Mouse (Mus musculus) kidney, embryonic 16.5 days (tissue): ENCODE measurements around the gene Tchp. TPM values are rescaled to one million over a fixed set of nuclear protein-coding genes. Genes with fewer than 3 reads are reported as not detected.

ENCODE experiments used
- ATAC-seq: fragments of 200-750 bp; cut with Nextera tagmentation; 2 replicates; pipeline ENCODE4 v1.8.0; 2017; ENCODE audit warnings: moderate TSS enrichment; ENCODE audit not compliant: low FRiP score, low TSS enrichment
- H3K27ac ChIP-seq: fragments of 300-500 bp; sonication (generic); 2 replicates; pipeline ENCODE4 v1.5.1; 2014; ENCODE audit warnings: low read length
- H3K27me3 ChIP-seq: fragments of 300-500 bp; sonication (generic); 2 replicates; pipeline ENCODE4 v1.6.1; 2014; ENCODE audit warnings: low read length, control low read depth, mixed read lengths; ENCODE audit not compliant: insufficient read depth
- H3K36me3 ChIP-seq: fragments of 300-500 bp; sonication (generic); 2 replicates; pipeline ENCODE4 v1.6.1; 2014; ENCODE audit warnings: low read length, control low read depth, mixed read lengths; ENCODE audit not compliant: insufficient read depth
- H3K4me1 ChIP-seq: fragments of 300-500 bp; sonication (generic); 2 replicates; pipeline ENCODE4 v1.6.1; 2014; ENCODE audit warnings: low read length, control low read depth, mixed read lengths; ENCODE audit not compliant: insufficient read depth
- H3K4me2 ChIP-seq: fragments of 300-500 bp; sonication (generic); replicated peaks from 2 replicates; pipeline ENCODE4 v1.6.1; 2014; ENCODE audit warnings: low read depth, low read length
- H3K4me3 ChIP-seq: fragments of 300-500 bp; sonication (generic); 2 replicates; pipeline ENCODE4 v1.5.1; 2014; ENCODE audit warnings: mild to moderate bottlenecking, low read length
- H3K9ac ChIP-seq: fragments of 300-500 bp; sonication (generic); replicated peaks from 2 replicates; pipeline ENCODE4 v1.6.1; 2014; ENCODE audit warnings: low read length
- H3K9me3 ChIP-seq: fragments of 300-500 bp; sonication (generic); 2 replicates; pipeline ENCODE4 v1.6.1; 2016; ENCODE audit warnings: low read length, control low read depth
- WGBS: fragments of 180-500 bp; shearing (Covaris S2); extraction: QIAGEN DNeasy Blood & Tissue Kit; methylation state at CpG from one replicate; pipeline ENCODE4 v1.1.7; 2014; 5-methylcytosine and 5-hydroxymethylcytosine counted together
- polyA plus RNA-seq: library from polyadenylated mRNA; unstranded; fragments of >200 nt; fragmentation: Nextera tagmentation; extraction: Ambion mirVana; gene quantifications from 2 replicates; pipeline ENCODE4 v1.2.1, GENCODE M21; 2015

The Tchp gene
- polyA plus RNA-seq = 15.5 and 16.1 TPM in 2 replicates

- Histone ChIP-seq H3K36me3 (peaks cover 28% of the 10 kb centered on the region), H3K4me1 (peaks cover 8% of the 10 kb centered on the region), H3K27ac (no peak within 1 kb of the TSS), H3K4me2 (peak within 1 kb of the TSS; percentile 87), H3K27me3 (no peaks in the 10 kb centered on the region), H3K9ac (peak within 1 kb of the TSS; percentile 74), H3K4me3 (peak within 1 kb of the TSS; percentile 71), H3K9me3 (no peaks in the 10 kb centered on the region)
- 3% methylated on average over 47 of the region's 49 CpGs for WGBS
- peak; percentile 83 for ATAC-seq
Measured at GRCm38 (mm10) chr5:114707265-114708068, at the start of gene Tchp. TSS of gene Tchp (plus strand) at chr5:114707760.

DNA sequence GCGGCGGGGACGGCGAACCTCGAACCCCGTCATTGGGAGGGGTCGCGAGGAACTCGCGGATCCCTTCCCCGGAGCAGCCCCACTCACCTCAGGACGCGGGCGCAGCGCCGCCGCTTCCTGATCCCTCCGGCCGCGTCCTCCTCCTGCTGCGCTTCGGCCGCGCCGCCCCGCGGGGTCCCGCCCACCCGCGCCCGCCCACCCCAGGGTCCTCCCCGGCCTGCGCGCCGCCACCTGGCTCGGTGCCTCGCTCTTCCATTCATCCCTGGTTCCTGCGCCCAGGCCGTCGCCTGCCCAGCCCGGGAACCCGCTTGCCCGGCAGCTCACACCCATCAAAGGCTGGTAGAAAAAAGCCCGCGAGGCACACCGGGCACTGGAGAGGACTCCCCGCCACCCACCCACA lies 49.3 kb upstream of the Tchp start, which contains the start of gene Trpv4:
Gene Trpv4 (minus strand): TSS at position 167 of the 400 bp plus-strand sequence.
- peak within 1 kb of the TSS; percentile 77 for H3K9ac ChIP-seq
- no peaks in the 10 kb centered on the region for H3K36me3 ChIP-seq
- H3K27me3 ChIP-seq = peaks cover 16% of the 10 kb centered on the region; the same call in 1 of the 2 replicates
- peaks cover 17% of the 10 kb centered on the region for H3K4me1 ChIP-seq
- peak; percentile 39; the same call in 1 of the 2 replicates for ATAC-seq
- H3K4me2 ChIP-seq = peak within 1 kb of the TSS; percentile 87
- H3K27ac ChIP-seq = peak within 1 kb of the TSS; percentile 60
- H3K9me3 ChIP-seq = no peaks in the 10 kb centered on the region
- 3% methylated on average over 34 of the region's 47 CpGs for WGBS
- peak within 1 kb of the TSS; percentile 62 for H3K4me3 ChIP-seq

DNA sequence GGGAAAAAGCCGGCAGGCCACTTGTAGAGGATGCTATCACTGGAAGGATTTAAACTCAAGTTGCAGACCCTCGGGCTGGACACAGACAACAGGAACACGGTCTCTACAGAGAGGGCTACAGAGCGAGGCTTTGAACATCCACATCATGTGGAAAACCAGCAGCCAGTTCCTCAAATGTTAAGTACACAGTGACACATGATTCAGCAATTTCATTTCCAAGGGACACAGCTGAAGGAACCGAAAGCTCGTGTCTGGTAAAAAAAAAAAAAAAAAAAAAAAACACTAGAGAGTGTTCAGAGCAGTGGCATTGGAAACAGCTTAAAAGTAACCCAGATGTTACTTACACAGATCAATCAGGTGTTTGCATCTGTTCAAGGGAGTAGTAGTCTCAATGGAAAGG lies 46.5 kb upstream of the Tchp start:
- Histone ChIP-seq H3K9ac (no peak overlapping the region), H3K27me3 (peaks cover 16% of the 10 kb centered on the region; the same call in 1 of the 2 replicates)

DNA sequence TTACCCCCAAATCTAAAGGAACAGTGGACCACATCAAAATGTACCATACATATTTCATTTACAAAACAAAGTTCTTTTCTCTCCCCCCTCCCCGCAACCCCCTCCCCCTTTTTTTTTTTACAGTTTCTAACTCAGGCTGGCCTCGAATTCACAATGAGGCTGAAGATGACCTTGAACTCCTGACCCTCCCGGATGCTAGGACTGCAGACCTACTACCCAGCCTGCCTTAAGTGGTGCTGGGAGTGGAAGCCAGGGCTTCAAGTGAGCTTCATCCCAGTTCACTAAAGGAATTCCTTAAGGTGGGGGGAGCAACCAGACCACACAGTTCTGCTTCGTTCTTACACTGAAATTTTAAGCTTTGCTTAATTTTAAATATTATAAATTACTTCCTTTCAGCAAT lies 43.4 kb upstream of the Tchp start:
- Histone ChIP-seq H3K4me3 (no peak overlapping the region), H3K27ac (no peak overlapping the region), H3K4me1 (peaks cover 8% of the 10 kb centered on the region), H3K9ac (no peak overlapping the region), H3K36me3 (no peaks in the 10 kb centered on the region), H3K4me2 (no peak overlapping the region), H3K9me3 (no peaks in the 10 kb centered on the region), H3K27me3 (peaks cover 3% of the 10 kb centered on the region; the same call in 1 of the 2 replicates)
- 73% methylated on average over 4 of the region's 4 CpGs for WGBS
- no peak for ATAC-seq

More for the DNA sequence above, 46.5 kb upstream of the Tchp start:
- WGBS = 50% methylated on average over 6 of the region's 6 CpGs
- Histone ChIP-seq H3K9me3 (no peaks in the 10 kb centered on the region), H3K4me1 (peaks cover 13% of the 10 kb centered on the region), H3K4me2 (no peak overlapping the region), H3K27ac (no peak overlapping the region), H3K36me3 (no peaks in the 10 kb centered on the region), H3K4me3 (no peak overlapping the region)
- no peak for ATAC-seq

GRCm38 (mm10) chr5:114664750-114665149 lies 42.8 kb upstream of the Tchp start:
- ATAC-seq = no peak
- no peaks in the 10 kb centered on the region for H3K9me3 ChIP-seq
- no peaks in the 10 kb centered on the region for H3K27me3 ChIP-seq
- no peak overlapping the region for H3K9ac ChIP-seq
- H3K27ac ChIP-seq = 0 out of 2 replicates have a peak overlapping the region, but pooled peaks have one; percentile 9
- no peak overlapping the region for H3K4me2 ChIP-seq
- no peaks in the 10 kb centered on the region for H3K36me3 ChIP-seq
- peaks cover 8% of the 10 kb centered on the region for H3K4me1 ChIP-seq
- 66% methylated on average over 7 of the region's 7 CpGs for WGBS
- H3K4me3 ChIP-seq = no peak overlapping the region

DNA sequence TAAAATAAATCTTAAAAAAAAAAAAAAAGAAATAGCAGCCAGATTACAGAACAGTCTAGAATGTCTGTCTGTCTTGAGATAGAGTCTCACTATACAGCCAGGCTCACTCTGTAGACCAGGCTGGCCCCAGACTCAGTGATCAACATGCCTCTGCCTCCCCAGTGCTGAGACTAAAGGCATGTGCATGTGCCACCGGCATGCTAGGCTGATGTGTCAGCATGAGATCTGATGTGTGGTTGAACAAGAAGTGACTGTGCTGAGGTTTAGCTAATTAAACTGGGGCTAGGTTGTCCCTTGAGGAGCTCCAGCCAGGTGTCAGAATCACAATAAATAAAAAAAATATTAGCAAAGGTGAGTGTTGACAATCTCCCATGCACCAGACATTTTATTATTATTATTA lies 40.9 kb upstream of the Tchp start:
- peak overlapping the region; percentile 58; the same call in 1 of the 2 replicates for H3K4me2 ChIP-seq
- no peaks in the 10 kb centered on the region for H3K27me3 ChIP-seq
- H3K9me3 ChIP-seq = no peaks in the 10 kb centered on the region
- H3K36me3 ChIP-seq = no peaks in the 10 kb centered on the region
- WGBS = 75% methylated on average over 1 of the region's 1 CpGs
- no peak overlapping the region for H3K4me3 ChIP-seq
- H3K9ac ChIP-seq = no peak overlapping the region
- no peak overlapping the region; the same call in 1 of the 2 replicates for H3K27ac ChIP-seq
- H3K4me1 ChIP-seq = peaks cover 8% of the 10 kb centered on the region
- no peak for ATAC-seq

GRCm38 (mm10) chr5:114667228-114667856 lies 40.2 kb upstream of the Tchp start:
- Histone ChIP-seq H3K27ac (peak overlapping the region; percentile 73), H3K9me3 (no peaks in the 10 kb centered on the region), H3K36me3 (no peaks in the 10 kb centered on the region), H3K4me1 (peaks cover 8% of the 10 kb centered on the region), H3K4me3 (peak overlapping the region; percentile 35), H3K4me2 (peak overlapping the region; percentile 58), H3K27me3 (no peaks in the 10 kb centered on the region), H3K9ac (no peak overlapping the region)
- ATAC-seq = peak; percentile 89
- WGBS = 3% methylated on average over 36 of the region's 36 CpGs

DNA sequence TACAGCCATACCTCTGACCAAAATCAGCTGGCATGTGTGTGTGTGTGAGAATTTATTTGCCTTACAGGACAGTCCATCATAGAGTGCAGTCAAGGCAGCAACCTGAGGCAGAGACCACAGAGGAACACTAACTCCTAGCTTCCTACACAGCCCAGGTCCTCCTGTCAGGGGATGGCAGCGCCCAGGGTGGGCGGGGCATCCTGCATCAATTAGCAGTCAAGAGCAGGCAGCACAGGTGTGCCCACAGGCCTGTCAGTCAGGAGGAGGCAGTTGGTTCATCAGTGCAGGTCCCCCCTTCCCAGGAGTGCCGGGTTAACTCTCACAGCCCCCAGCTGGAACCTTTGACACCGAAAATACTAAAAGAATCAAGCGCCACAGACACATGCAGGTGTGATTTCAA lies 38.5 kb upstream of the Tchp start:
- Histone ChIP-seq H3K27ac (no peak overlapping the region), H3K4me1 (peaks cover 8% of the 10 kb centered on the region), H3K36me3 (0 out of 2 replicates have a peak, but pooled peaks cover 12% of the 10 kb centered on the region), H3K27me3 (no peaks in the 10 kb centered on the region), H3K4me3 (no peak overlapping the region), H3K4me2 (no peak overlapping the region), H3K9me3 (no peaks in the 10 kb centered on the region), H3K9ac (no peak overlapping the region)
- WGBS = 89% methylated on average over 5 of the region's 5 CpGs
- no peak for ATAC-seq

DNA sequence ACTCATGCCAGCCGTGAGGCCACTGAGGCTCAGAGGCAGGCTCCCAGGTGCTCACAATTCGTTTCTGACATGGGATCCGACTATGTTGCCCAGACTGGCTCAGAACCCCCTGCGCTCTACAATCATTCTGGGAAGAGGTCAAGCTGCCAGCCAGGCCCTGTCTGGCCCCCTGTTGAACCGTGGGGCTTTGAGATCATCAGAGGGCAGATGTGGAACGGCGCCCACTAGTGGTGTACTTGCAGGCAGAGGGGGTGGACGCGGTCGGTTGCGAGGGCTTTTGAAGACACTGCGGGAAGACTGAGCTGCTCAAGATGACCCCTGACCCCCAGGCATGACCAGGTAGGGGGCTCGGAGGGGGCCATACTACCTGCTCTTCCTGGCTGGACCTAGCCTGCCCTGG lies 34.4 kb upstream of the Tchp start:
- 88% methylated on average over 13 of the region's 13 CpGs for WGBS
- Histone ChIP-seq H3K27ac (no peak overlapping the region), H3K9me3 (no peaks in the 10 kb centered on the region), H3K36me3 (peaks cover 26% of the 10 kb centered on the region; the same call in 1 of the 2 replicates), H3K4me2 (no peak overlapping the region), H3K4me1 (no peaks in the 10 kb centered on the region), H3K4me3 (no peak overlapping the region), H3K9ac (no peak overlapping the region), H3K27me3 (no peaks in the 10 kb centered on the region)
- no peak for ATAC-seq
